Mouse (Mus musculus): ENCODE measurements around the gene Zmiz1.

Zmiz1 gene

DNA sequence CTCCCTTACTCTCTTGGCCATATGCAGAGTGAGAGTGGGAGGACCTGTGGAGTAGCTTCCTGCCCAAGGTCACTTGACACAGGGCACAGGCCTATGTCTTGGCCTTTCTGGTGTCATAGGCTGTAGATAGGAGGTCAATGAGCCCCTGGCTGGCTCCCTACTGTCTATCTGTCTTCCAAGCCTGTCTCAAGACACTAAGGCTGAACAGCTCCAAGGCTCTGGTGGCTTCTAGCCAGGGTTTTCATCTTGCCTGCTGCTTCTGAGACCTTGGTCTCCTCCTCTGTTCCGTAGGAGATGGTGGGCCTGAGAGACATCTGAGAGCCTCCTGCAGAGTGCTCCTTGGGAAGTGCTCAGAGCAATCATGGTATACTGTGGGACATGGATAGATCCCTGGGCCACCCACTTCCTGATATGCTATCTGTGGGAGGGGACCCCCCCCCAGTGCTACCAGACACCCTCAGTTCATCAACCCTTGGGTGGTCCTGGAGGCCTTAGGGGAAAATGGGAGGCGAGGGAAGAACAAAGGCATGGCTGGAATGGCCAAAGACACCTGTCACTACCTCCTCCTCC lies 56.0 kb downstream of the Zmiz1 start:
- no peak for DNase-seq (ENCODE audit: low read depth, low spot score)

- no peak for DNase-seq (ENCODE audit: low read depth, low spot score)
Observed at GRCm38 (mm10) chr14:25515924-25516323, 56.9 kb downstream of the Zmiz1 start.

DNA sequence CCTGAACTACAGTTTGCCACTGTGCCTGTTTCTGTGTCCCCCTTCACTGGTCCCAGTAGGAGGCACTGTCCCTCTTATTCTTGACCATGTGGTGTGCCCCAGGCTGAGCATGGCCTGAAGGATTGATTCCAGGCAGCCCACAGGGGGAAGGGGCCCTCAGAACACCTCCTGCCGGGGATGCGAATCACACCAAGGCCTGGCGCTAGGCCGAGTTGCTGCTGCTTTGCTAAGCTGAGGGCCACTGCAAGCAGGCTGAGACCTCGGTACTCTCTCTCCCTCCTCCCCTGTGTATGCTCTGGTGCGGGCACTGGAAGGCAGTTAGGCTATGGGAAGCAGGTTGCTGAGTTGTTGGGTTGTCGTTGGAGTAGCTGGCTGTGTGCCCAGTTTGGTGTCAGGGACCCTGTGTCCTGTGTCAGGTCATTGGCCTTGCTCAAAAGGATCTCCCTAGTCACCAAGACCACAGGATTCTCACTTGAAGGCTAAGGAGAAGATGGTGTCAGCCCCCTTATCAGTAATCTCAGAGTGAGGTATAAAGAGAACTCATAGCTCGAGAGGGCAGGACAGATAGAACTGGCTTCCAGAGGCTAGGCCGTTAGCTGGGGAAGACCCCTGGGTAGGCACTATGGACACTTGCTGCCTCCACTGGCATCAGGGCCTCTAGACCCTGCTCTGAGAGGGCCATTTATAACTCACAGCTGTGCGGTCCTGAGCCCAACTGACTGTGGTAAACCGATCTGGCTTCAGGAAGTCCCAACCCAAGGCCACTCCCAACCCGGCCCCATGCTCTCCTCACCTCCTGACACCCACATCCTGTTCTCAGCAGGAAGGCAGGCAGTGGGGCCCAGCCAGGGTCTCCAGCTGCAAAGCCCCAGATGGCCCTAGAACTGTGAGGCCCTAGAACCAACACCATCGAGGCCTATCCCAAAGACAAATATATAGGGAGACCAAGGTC lies 57.9 kb downstream of the Zmiz1 start:
- DNase-seq (ENCODE audit: low read depth, low spot score), result no peak

DNA sequence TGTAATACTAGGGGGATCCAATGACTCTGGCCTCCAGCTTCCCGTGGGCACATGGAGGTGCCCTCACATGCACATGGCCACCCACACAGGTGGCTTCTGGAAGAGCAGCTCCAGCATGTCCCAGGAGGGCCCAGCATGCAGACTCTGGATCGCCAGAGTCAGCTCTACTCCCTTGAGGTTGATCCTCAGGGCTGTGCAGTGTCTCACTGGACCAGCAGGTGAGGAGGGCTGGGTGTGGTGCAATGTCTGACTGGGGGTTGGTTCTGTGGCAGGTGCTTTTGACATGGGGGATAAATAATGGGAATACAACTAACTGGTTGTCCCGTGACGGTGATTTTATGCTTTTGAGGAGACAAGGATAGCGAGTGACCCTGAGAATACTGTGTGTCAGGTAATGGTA lies 59.7 kb downstream of the Zmiz1 start:
- no peak for DNase-seq (ENCODE audit: low read depth, low spot score)

DNA sequence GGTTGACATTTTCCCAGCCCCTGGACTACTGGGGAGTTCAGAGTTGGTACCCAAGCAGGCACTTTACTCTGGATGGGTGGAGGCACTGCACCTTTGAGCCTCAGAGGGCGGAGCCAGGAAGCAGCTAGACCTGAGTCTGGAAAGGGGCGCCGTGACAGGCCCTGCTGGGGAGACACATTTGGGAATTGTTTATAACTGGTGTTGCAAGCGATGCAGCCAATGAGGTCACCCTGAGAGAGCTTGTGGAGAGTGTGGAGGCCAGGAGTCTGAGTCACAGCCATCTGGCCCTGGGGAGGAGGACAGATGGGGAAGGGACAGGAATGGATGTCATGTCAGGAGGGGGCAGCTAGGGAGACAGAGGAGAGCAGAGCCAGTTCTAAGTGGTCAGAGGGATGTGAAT lies 60.7 kb downstream of the Zmiz1 start:
- DNase-seq (ENCODE audit: low read depth, low spot score), result no peak

DNA sequence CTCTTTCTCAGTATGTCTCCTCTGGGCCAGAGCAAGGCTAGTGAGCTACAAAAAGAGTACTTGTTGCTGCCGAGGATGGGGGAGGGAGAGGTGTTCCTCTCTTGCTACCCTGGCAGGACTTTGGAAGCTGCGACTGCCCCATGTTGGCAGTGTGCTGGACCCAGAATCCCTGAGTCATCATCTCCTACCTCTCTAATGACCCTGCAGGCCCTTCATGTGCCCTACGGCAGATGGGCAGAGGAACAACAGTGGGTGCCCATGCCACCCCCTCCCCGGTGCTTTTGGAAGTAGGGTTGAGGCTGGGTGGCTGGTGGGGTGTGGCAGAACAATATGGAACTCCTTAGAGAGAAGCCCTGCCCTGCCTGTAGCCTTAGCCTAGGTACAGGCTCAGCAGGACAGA lies 61.6 kb downstream of the Zmiz1 start:
- DNase-seq (ENCODE audit: low read depth, low spot score), result no peak

DNA sequence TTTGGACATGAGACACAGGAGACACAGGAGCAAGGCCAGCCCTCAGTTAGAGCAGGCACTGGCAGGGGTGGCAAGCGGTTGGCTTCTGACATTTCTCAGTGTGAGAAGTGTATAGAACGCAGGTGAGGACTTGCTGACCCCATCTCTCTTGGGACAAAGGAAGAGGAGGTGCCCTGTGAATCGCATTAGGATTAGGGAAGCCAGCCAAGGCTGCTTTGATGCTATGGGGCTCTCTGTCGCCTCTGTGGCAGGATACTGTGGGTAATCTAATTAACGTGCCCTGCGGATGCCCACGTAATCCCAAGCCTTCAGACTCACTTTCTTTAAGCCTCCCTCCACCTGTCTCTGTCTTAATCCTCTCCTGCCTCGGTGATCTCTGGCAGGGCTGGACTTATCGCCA lies 62.0 kb downstream of the Zmiz1 start:
- DNase-seq (ENCODE audit: low read depth, low spot score), result no peak

DNA sequence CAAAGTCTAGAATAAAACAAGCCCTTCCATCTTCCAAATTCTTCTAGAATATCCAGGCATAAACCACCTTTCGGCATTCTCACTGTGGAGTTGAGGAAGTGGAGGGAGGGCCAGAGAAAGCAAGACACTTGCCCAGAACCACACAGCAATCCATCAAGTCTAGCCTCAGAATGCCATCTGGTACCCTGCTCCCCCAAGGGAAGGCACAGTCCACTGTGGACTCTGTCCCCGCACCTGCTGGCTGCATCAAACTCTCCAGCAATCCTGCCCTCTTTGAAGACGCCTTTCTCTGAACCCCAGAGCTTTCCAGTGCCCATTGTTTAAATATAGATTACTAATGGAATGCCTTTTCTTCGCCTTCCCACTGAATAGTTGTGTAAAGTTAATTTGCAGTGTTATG lies 62.5 kb downstream of the Zmiz1 start:
- no peak for DNase-seq (ENCODE audit: low read depth, low spot score)

DNA sequence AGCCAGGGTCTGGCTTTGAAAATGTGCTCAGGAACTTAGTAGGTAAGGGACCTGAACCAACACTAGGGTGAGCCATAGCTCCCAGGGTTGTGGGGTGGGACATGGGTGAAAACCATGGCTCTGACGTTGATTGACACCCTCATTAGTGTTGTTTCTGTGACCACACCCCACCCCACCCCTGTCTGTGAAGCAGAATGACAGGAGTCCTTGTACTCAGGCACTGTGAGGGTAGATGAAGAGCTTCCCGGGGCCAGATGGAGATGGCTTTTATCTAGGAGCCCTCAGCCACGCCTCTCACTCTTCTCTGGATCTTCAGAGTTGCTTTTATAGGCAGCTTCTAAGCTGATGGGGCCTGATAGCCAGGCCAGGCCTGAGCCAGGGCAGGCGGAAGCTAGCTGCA lies 63.4 kb downstream of the Zmiz1 start:
- no peak for DNase-seq (ENCODE audit: low read depth, low spot score)

DNA sequence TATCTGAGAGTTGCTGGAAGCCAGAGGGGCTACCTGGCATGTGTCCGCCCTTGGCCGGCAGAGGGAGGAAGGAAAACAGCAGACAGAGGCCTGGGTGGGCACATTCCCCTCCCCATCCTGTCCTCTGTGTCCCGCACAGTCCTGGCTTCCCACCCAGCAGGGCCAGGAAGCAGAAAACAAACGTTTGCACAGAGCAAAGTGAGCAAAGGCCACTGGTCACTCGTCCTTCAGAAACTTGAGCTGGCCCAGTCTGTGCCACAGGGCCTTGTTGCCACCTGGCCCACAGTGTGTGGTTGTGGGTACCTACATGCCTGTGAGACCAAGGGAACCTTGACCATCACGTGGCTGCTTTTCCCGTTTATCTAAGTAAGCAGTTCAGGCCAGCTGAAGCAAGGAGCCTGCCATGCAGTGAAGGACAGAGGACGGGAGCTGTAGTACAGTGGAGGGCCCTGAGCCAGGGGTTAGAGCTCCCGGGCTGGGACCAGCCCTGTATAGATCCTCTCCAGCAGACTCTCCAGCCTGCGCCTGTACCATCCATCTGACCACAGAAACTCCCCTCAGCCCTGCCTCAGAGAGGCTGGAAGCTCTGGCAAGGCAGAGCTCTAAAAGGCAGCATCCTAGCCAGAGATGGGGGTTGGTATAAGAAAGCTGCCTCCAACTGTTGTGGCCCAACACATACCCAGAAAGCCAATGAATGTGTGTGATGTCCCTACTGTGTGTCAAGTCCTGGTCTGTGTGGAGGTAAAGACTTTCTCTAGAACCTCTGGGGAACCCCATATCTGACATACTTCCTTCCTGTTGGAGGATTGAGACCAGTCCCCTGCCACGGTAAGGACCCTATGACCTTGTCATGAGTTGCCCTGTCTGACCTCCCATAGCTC lies 64.5 kb downstream of the Zmiz1 start:
- DNase-seq (ENCODE audit: low read depth, low spot score), result no peak

DNA sequence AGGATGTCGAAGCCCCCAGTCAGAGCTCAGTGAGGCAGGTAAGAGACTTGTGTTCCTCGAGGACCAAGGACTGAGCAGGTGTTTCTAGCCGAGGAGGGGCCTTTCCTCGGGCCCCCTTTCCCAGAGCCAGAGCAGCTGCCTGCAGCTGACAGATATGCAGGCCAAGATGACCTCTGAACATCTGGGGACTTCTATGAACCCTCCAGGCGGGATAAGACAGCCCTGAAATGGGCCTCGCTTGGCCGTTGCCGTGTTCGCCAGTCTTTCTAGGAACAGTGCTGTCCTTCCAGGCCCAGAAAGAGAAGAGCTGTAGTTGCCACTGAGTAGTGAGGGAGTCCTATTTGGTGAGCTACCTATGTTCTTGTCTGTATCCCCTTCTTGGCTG lies 65.1 kb downstream of the Zmiz1 start:
- no peak for DNase-seq (ENCODE audit: low read depth, low spot score)

GRCm38 (mm10) chr14:25524884-25525283 lies 65.9 kb downstream of the Zmiz1 start:
- no peak for DNase-seq (ENCODE audit: low read depth, low spot score)

GRCm38 (mm10) chr14:25525729-25526128 lies 66.7 kb downstream of the Zmiz1 start:
- no peak for DNase-seq (ENCODE audit: low read depth, low spot score)

DNA sequence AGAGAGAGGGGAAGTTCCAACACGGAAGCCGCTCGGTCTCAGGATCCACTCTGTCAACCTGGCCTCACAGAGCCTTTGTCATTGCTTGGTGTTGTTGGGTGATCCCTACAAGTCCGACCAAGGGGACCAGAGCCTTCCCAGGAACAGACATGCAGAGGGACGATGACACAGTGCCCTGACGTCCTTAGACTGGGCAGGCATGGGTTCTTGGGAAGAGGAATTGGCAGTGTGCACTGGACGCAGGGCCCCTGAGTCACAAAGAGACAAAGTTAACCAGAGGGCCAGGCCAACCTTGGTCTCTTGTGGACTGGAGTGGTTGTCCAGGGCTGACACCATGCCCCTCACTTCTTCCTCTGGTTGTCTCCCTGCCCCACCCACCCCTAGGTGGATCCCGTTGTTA lies 67.9 kb downstream of the Zmiz1 start:
- no peak for DNase-seq (ENCODE audit: low read depth, low spot score)

- no peak for DNase-seq (ENCODE audit: low read depth, low spot score)
Observed at GRCm38 (mm10) chr14:25527321-25527720, 68.3 kb downstream of the Zmiz1 start.

DNA sequence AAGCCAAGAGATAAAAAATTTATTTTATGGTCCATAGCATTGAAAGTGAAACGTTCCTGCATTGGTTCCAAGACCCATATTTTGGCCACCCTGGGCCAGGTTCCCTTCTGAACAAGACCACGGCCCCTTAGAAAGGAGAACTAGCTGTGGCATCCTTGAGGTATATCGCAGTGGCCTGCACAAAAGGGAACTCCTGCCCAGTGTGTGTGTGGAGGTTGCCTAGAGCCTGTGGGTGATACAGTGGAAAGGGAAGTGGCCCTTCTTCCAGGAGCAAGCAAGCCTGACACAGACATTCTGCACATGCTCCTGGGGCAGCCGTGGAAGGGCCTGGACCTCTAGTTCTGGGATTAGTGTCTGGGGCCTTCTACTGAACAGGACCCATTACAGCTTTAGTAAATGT lies 71.4 kb downstream of the Zmiz1 start:
- DNase-seq (ENCODE audit: low read depth, low spot score), result no peak

DNA sequence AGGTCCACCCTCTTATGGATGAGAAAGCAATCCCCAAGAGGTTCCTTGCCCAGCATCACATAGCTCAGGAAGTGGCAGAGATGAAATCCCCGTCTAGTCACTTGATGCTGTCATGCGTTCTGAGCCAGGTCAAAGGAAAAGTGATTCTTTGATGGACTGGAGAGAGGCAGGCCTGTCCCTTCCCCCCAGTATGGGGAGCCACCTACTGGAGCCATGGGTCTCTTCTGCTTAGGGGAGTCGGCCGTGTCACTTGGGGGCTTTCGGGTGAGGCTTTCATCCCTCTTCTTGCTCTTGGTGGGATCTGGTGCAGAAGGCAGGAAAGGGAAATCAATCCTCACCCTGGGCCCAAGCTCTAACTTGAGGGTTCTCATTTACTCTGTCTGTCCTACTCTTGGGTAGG lies 71.8 kb downstream of the Zmiz1 start:
- no peak for DNase-seq (ENCODE audit: low read depth, low spot score)

DNA sequence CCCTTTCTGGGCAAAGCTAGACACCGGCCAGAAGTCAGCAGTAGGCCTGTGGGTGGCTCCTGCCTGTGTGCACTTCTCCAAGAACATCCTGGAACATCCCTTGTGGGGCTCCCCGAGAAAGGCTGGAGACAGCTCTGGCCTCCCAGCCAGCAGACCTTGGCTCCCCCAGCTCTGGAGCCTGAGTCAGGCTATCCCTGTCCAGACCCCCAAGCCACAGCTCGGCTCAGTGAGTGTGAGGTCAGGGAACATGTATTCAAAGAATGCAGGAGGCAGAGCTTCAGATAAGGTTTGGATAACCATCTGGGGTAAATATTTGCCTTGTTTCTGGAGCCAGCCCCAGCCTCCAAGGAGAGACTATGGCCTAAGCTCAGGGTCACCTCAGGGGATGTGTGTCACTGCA lies 74.0 kb downstream of the Zmiz1 start:
- no peak for DNase-seq (ENCODE audit: low read depth, low spot score)

DNA sequence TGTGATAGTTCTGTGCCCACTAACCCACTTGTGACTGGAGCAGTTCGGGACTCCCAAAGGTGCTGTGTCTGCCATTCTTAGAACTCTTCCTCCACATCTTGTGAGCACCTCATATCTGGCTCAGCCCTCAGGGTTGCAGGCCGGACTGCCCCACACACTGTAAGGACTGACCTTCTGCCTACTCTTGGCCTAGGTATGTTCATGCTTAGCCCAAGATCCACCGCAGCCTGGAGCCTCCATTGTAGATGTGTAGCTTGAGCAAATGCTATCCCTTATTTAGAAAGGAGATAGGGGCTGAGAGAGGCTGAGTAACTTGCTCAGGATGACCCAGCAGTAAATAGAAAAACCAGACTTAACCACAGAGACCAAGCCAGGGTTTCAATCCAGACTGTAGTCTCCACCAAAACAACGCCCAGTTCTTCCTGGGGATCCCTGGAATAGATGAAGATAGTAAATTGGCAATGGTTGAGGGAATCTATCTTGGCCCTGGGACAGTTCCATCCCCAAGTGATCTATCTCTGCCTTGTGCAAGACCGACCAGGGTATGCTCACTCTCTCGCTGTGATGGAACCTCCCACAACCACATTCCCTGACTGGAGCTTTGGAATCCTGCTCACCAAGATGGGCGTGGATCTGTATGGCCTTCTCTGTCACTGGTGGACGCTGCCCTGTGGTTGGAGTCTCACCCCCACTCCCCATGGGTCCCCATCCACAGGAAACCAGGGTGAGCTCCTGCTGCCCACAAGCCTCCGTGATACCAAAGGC lies 74.8 kb downstream of the Zmiz1 start:
- DNase-seq (ENCODE audit: low read depth, low spot score), result no peak

GRCm38 (mm10) chr14:25534396-25534769 lies 75.4 kb downstream of the Zmiz1 start:
- DNase-seq (ENCODE audit: low read depth, low spot score), result no peak

DNA sequence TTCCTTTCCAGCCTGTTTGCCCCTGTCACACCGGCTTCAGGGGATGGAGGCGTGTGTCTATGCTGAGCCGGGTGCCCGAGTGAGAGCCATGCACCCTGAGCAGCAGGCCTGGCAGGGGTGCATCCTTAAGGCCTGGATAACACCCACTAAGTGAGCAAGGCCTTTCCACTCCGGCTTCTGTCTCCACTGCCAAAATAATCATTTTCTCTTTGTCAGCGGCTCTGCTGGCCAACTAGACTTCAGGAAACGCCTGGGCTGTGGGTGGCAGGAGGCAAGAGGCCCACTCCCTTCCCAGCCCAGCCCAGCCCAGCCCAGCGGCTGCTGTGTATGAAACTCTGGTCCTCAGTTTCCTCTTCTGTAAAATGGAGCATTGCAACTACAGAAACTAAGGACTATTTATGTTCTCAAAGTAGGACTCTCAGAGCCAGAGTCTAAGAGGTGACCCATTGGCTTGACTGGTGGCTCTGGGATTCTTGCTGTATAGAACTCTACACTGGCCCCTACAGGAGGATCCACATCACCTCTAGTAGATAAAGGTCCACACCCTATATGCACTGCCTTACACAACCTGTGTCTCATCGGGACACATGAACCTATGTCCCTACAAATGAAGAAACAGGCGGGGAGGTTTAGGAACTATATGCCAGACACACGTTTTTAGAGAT lies 76.1 kb downstream of the Zmiz1 start:
- DNase-seq (ENCODE audit: low read depth, low spot score), result no peak
